Mouse (Mus musculus): ENCODE measurements around the gene Zdhhc20.
"Not testable (repeated sequence)": the region's sequence is repeated elsewhere in the genome, so short reads cannot be mapped to it uniquely, and the experiment has no call there.

DNA sequence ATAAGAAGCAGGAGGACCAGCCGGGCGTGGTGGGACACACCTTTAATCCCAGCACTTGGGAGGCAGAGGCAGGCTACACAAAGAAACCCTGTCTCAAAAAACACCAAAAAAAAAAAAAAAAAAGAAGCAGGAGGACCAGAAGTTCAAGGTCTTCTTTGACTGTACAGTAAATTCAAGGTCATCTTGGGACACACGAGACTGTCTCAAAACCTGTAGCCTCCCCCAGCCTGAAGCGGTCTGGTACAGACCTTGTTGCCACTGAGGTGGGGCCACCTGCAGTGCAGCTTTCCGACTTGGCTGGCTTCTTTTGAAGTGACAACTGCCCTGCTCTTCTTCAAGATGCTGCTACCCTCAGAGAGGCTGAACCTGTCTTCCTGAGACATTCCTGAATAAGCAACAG, 42.0 kb downstream of the Zdhhc20 start:
- not testable (repeated sequence) for TF ChIP-seq CTCF (IDR thresholded peaks at IDR 0.05; ENCODE audit: low read depth, low read length); POLR2A (IDR thresholded peaks at IDR 0.05; ENCODE audit: insufficient read depth, low read length)
- peak; percentile 62; the same call in 1 of the 2 replicates for TF ChIP-seq EP300 (IDR thresholded peaks at IDR 0.05; ENCODE audit: insufficient read depth, low read depth, low read length)

Data from ES-Bruce4 (cell line).